Mouse (Mus musculus) mouse trophoblast stem cell (cell line): Measurements from ENCODE around the gene Brwd3.

Experiments
- in situ Hi-C, 2 experiments: fragments of 300-500 bp; cut with MseI, MboI; formaldehyde crosslinking; loops; 2 replicates in 1 of 2; 3 replicates in 1 of 2; pipeline ENCODE4 v1.15.1; 2025

Gene Brwd3

DNA sequence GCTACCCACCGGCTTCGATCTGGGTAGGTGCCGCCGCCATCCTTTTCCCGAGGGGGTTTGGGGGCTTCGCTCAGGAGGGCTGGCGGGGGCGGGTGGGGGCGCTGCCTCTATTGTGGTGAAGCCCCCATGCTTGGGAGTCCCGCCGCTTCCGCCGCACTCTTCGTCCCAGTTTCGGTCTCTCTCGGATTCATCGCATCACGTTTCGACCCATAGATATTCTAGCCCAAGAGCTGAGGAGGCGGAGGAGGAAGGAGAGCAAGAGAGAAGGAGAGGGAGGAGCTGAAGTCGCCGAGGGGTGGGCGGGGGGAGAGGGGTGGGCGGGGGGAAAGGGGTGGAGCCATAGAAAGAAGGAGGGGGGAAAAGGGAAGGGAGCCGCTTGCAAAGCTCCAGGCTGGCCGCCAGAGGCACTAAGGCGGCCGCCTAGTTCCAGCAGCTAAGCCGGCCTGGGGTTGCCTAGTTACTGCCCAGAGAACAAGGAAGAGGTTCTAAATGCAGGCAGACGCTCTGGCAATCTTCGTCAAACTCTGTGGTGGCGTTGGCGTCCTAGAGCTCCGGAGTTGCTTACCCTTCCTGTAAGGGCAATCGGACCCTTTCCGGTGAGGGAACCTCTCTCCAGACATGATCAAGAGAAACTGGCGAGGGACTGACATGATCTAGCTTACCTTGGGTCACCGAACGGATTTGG is at the start of gene Brwd3:
Brwd3 (minus strand) TSS at position 283 of the 685 bp plus-strand sequence.
- in situ Hi-C loops, result no loop called here

DNA sequence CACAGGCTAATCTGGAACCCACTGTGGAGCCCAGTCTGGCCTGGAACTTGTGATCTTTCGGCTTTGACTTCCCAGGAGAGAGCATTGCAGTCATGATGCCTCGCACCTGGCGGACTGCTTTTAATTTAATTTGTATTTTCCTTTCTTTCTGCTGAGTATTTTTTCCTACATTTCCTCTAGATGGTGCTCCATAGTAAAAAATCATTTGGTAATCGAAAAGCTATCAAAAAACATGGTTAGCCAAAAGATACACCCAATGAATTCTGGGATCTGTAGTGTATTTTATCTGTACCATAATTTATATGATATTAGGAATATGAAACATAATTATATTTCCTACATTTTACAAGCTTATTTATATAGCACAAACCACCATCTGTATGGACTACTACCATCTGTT is 28.5 kb upstream of the Brwd3 start:
- in situ Hi-C loops, result no loop called here

DNA sequence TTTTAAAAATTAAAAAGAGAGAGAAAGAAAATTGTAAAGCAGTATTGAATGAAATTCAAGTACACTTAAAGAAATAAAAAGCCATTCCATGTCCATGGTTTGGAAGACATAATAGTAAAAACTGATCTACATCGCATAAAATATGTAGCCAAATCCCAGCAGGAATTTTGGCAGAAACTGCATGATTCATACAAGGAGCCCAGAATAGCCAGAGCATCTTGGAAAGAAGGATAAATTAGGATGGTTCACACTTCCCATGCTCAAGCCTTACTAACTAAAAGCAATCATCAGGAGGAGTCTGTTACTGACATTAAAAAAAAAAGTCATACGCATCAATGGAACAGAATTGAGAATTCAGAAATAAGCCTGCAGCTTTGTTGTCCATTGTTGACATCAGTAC is 8.5 kb upstream of the Brwd3 start:
- in situ Hi-C loops, result no loop called here

DNA sequence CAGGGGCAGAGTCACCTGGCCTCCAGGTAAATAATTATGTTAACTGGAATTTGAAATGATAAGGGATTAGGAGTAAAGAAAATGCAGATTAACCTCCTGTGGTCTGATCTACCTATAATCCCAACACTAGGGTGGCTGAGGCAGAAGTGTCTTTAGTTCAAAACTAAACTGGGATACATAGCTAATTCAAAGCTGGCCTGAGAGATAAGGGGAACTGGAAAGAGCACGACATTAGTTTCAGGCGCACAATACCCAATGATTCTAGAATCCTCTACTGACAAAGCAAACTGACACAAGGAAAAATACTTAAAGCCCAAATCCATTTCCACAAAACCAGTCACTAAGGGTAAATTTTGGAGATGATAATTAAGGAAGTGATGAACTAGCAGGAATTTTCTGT is 2.2 kb upstream of the Brwd3 start:
- in situ Hi-C loops, result no loop called here

DNA sequence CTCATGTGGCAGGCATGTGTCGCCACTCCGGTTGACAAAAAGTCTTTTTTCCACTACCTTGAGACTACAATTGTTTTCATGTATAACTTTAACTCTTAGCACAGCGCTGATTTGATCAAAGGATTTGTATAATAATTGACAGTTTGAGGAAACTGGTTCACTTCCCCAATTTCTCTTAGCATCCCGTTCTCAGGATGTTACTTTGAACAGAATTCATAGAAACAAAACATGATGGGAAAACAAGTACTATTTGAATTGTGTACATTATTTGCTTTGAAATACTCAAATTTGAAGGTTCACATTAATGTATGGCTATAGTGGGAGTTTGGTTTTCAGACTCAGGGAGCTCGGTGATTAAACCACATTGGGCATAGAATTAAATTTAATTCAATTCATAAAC is 1.1 kb upstream of the Brwd3 start:
- in situ Hi-C loops, result no loop called here

DNA sequence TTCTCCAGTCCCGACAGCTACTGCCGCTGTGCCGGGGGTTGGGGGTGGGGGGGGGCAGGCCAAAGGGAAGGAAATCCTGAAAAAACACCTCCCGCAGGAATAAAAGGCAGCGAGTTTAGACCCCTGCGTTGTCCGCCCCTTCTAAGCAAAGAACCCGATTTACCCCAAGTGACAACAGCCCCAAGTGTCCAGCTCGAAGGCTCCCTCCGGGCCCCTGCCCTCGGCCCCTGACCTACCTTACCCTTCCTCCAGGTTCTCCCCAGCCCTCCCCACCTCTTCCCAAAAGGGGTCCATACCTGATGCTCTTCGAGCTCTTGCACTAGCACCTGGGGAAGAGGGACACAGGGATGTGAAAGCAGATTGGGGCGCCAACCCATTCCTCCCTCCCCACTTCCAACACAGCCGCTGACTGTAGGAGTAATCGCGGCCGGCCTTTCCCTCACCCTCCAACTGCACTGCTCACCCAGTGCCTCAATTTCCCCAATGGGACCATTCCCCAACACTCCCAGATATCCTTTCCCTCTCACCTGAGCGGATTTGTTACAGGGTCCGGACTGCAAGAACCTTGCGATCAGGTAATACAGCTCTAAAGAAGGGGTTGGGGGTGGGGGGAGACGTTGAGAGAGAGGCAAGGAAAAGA is 671 bp downstream of the Brwd3 start:
- in situ Hi-C loops, result no loop called here

DNA sequence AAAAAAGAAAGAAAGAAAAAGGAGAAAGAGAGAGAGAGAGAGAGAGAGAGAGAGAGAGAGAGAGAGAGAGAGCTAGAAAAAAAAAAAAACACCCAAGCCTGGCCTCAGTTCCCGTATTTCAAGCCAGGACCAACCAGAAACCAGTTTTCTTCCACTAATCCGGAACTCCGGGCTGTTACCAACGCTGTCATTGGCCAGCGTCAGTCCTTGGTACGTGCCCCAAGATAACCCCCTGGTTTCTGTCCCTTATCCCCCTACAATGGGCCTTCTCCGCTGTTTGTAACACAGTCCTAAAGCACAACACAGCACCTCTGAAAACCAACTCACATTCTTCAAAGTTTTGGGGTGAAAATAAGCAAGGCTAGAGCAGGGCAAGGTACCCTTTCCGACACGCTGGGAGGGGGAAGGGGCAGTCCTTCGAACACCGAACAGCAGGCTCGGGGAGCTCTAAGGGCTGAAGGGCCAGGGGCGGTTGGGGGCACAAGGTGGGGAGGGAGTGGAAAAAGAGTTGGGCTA is 1.4 kb downstream of the Brwd3 start:
- in situ Hi-C loops, result no loop called here

DNA sequence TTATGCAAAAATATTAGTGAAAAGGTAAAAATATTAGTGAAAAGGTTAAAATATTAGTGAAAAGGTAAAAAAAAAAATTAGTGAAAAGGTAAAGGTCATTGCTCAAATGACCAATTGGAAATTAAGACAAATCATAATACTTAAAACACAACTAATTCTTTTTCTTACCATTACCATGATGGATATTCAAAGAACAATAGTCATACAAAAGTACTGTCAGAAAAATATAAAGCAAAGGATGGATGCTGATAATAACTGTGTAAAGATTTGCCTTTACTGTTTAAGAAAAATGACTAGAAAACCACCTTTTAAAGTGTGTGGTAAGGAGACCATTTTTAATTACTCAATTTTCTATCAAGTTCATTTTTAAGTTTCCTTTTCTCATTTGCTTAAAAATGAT is 2.9 kb downstream of the Brwd3 start:
- in situ Hi-C loops, result no loop called here

DNA sequence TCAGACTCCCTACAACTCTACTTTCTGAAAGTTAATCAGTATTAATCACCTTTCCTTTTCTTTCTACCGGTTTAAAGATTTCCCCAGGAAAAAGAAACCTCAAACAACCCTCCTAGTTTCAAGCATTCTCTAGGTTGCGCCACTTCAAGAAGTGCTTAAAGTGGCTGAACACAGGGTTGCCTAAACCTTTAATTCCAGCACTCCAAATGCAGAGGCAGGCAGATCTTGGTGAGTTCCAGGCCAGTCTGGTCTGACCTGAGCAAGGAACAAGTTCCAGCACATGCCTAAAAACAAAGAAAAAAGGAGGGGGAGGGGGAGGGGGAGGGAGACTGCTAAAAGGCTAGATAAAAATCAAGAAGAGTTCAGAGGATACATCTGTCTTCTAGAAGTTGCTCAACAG is 6.1 kb downstream of the Brwd3 start:
- in situ Hi-C loops, result no loop called here

DNA sequence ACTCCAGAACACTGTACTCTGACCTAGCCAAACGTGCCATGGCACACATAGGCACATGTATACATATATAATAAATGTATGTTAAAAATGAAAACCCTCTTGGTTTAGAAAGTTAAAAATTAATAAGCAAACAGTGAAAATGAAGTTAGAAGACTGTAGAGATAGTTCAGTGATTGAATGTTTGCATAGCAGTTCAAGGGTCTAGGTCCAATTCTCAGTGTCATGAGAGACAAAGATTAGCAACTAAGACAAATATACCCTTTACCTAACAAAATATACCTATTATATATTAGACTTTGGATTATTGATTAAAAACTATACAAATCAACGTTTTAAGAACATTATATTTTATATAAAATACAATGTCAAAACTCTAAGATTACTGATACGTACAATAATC is 36.9 kb downstream of the Brwd3 start:
- in situ Hi-C loops, result no loop called here

DNA sequence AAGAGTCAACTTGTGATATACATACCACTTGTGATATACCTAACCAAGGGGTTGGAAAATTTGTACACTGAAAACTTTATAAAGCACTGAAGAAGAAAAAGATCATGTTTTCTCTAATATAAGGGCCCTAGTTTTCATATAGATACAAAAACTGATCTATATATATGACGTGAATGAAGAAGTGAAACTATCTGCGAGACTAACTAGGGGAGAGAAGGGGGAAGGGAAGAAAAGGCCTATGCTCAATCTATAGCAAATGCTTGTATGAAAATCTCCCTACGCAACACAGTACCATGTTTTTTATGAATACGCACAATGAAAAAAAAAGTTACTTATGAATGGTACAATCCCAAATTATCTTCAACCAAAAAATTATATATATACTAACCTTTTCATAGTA is 50.4 kb downstream of the Brwd3 start:
- in situ Hi-C loops, result no loop called here

DNA sequence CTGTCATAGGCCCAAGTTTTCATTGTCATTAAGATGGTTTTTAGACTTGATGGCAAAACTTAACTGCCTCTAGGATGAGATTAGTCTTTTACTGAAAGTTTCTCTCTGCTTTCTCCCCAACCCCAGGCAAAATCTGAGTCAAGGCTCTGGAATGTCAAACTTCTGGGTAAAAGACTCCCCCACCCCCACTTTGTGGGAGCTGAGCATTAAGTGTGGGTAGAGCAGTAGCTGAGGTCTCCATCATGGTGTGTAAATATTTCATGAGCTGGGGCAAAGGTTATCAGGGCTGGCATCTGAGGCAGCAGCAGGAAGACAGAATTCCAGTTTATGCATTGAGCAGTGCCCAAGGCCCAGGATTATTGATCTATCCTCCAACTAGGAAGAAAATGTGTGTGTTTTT is 102.4 kb downstream of the Brwd3 start:
- in situ Hi-C loops, result no loop called here

DNA sequence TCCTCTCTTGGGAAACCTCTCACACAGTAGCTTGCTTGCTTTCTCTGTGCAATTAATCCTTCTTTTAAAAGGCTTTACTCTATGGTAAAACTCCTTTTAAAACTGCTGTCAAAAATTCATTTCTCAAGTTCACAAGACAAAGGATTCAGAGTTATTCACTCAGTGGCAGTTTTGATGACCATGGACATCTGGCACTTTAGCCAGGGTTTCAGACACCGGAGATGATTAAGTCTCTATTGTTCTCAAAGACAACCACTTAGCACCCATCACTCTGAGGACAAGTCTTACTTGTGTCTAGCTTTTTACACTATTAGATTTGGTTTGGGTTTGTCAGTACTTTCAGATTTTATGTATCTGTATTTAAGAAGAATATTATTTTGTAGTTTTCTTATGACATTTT is 104.6 kb downstream of the Brwd3 start:
- in situ Hi-C loops, result no loop called here

DNA sequence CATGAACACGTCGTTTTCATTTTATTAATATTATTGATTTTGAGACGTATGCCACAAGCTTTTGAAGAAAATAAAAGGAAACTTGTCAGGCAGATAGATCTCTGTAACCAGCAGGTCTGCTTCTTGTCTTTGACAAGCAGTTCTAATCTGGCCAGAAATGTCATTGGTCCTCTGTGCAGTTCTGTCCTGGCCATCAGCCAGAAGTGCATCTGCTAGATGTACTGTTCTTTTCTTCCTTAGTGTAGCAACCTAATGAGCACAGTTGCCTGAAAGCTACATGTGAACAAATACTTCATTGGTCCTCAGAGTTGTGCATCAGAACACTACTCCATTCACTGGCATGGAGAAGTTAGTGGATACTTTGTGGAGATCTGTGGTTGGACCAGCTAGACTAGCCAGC is 105.1 kb downstream of the Brwd3 start:
- in situ Hi-C loops, result no loop called here

DNA sequence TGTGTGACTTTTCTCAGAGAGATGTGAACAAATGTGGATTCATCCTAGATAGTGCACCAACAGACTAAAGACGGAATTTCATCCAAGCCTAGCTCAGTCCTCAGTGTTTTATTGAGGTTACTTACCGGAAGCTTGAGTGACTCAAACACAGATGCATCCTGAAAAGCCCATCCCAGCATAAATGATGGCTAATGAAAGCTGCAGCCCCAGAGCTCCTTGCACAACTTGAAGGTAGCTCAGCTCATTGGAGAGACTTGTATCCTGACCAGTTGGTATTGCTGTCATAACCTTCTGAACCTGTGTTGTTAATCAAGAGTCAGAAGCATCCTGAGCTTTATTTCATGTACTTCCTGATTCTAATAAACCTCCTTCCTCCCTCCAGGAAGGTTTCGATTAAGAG is 105.8 kb downstream of the Brwd3 start:
- in situ Hi-C loops, result no loop called here

DNA sequence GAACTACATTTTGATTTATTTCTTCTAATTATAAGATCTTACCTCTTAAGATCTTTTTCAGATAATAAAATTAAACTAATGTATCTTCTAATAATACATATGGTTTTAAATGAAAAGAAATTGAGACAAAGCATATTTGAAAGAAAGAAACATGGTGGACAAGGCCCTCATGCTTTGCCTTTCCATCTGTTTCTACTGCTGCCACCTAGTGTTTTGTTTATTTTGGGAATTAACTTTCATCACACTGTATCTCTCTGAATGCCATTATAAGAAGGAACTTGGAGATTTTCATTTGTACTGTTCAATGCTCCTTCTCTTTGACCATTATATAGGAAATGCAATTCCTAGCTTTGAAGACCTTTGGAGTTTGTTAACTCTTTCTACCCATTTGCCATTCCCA is 109.9 kb downstream of the Brwd3 start:
- in situ Hi-C loops, result no loop called here

DNA sequence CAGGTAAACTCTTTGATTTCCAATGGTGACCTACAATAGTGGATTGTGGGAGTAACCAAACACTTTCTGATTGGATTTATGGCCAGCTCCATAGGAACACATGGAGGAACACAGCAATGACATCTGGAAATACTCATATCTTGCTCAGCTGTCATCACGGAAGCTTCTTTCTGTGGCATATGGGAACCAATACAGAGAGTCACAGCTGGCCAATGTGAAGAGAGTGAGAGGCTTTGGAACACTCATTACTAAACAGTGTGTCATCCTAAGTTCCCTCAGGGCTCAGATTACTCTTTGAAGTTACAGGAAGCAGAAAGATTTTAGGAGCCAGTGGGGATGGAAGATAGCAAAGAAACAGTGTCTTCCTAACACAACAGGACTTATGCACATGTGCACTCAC is 111.7 kb downstream of the Brwd3 start:
- in situ Hi-C loops, result no loop called here

DNA sequence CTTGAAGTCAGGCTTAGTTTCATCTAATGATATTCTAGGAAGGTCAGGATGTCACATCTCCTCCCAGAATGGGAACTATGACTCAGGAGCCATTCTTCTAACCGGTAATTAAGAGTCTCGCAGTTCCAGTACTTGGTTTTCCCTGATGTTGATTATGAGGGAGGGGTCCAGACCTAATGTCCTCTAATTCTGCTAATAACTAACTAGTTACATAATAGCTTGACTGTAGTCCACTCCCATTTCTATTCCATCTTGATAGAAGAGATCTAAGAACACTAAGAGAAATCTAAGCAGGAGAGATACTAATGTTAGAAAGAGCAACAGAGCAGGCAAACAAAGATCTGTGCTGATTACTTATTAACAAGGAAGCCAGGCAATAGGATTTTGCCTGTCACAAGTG is 129.9 kb downstream of the Brwd3 start:
- in situ Hi-C loops, result no loop called here
